Mouse (Mus musculus) bone marrow, adult 2 months (tissue): ENCODE measurements around the gene Pik3r5. TPM values are rescaled to one million over a fixed set of nuclear protein-coding genes. Genes with fewer than 3 reads are reported as not detected.

Source experiments
- H3K27ac ChIP-seq: fragments of 200-500 bp; 2 replicates; pipeline ENCODE4 v1.5.1; 2012; ENCODE audit warnings: low read depth, mild to moderate bottlenecking, control low read depth, inconsistent platforms, low read length; ENCODE audit not compliant: control insufficient read depth, poor library complexity, insufficient read depth
- H3K4me1 ChIP-seq: fragments of 200-500 bp; 2 replicates; pipeline ENCODE4 v1.6.1; 2011; ENCODE audit warnings: low read length; ENCODE audit not compliant: control insufficient read depth, insufficient read depth
- H3K4me3 ChIP-seq: fragments of 200-500 bp; replicated peaks from 2 replicates; pipeline ENCODE3; 2011; ENCODE audit warnings: mild to moderate bottlenecking, low read depth, low read length, control low read depth; ENCODE audit not compliant: control insufficient read depth
- CTCF ChIP-seq: fragments of 200-500 bp; IDR thresholded peaks from 2 replicates; pipeline ENCODE4 v1.5.1; 2011; ENCODE audit warnings: low read length, control low read depth; ENCODE audit not compliant: control insufficient read depth, insufficient read depth
- POLR2A ChIP-seq: fragments of 200-500 bp; IDR thresholded peaks from 2 replicates; pipeline ENCODE4 v1.6.1; 2011; ENCODE audit warnings: low read depth, mild to moderate bottlenecking, control low read depth, low read length, borderline replicate concordance; ENCODE audit not compliant: control insufficient read depth
- WGBS: fragments of 180-500 bp; shearing (Covaris S2); methylation state at CpG from one replicate; pipeline ENCODE4 v1.1.7; 2018; 5-methylcytosine and 5-hydroxymethylcytosine counted together
- polyA plus RNA-seq: library from polyadenylated mRNA; stranded (reverse); fragments of >200 nt; gene quantifications from 2 replicates; pipeline ENCODE4 v1.2.4, GENCODE M21; 2011; ENCODE audit warnings: low replicate concordance; ENCODE audit not compliant: missing spikeins, insufficient read depth, insufficient read length

Pik3r5 gene
- polyA plus RNA-seq, 1 experiment: 26.5 TPM

GRCm38 (mm10) chr11:68536026-68536425, 104.1 kb downstream of the Pik3r5 start:
- no peak overlapping the region for H3K27ac ChIP-seq
- WGBS: 60% methylated on average over 4 of the region's 4 CpGs
- H3K4me1 ChIP-seq: no peaks in the 10 kb centered on the region
- TF ChIP-seq POLR2A: no peak
- TF ChIP-seq CTCF: no peak
- H3K4me3 ChIP-seq: no peak overlapping the region

GRCm38 (mm10) chr11:68536465-68536864, 104.5 kb downstream of the Pik3r5 start:
- Histone ChIP-seq H3K4me3 (no peak overlapping the region), H3K27ac (no peak overlapping the region), H3K4me1 (no peaks in the 10 kb centered on the region)
- WGBS: 36% methylated on average over 4 of the region's 4 CpGs
- no peak for TF ChIP-seq CTCF
- TF ChIP-seq POLR2A: no peak

GRCm38 (mm10) chr11:68539621-68540020, 107.7 kb downstream of the Pik3r5 start:
- Histone ChIP-seq H3K27ac (no peak overlapping the region), H3K4me1 (no peaks in the 10 kb centered on the region), H3K4me3 (no peak overlapping the region)
- WGBS: 80% methylated on average over 5 of the region's 5 CpGs
- no peak for TF ChIP-seq POLR2A
- TF ChIP-seq CTCF: no peak

GRCm38 (mm10) chr11:68544554-68544953, 112.6 kb downstream of the Pik3r5 start:
- no peaks in the 10 kb centered on the region for H3K4me1 ChIP-seq
- H3K4me3 ChIP-seq: no peak overlapping the region
- TF ChIP-seq CTCF (no peak), POLR2A (no peak)
- WGBS: 51% methylated on average over 8 of the region's 8 CpGs
- H3K27ac ChIP-seq: no peak overlapping the region

- Histone ChIP-seq H3K4me3 (no peak overlapping the region), H3K27ac (no peak overlapping the region), H3K4me1 (no peaks in the 10 kb centered on the region)
- no peak for TF ChIP-seq CTCF
- no peak for TF ChIP-seq POLR2A
- WGBS: 60% methylated on average over 7 of the region's 7 CpGs
These were observed 113.3 kb downstream of the Pik3r5 start for GRCm38 (mm10) chr11:68545172-68545571.

- WGBS: 59% methylated on average over 8 of the region's 8 CpGs
- H3K27ac ChIP-seq: no peak overlapping the region
- TF ChIP-seq CTCF (no peak), POLR2A (no peak)
- H3K4me1 ChIP-seq: no peaks in the 10 kb centered on the region
- H3K4me3 ChIP-seq: no peak overlapping the region
These were observed 113.8 kb downstream of the Pik3r5 start for GRCm38 (mm10) chr11:68545682-68546222.

Other genes starting within 250 kb of the Pik3r5 start
- 0.72 TPM in 1 of 2 replicates, not detected in the other for gene Ntn1, start 31.3 kb upstream of the Pik3r5 start, polyA plus RNA-seq
- 12.7 and 47.0 TPM in 2 replicates for gene Pik3r6, start 70.9 kb downstream of the Pik3r5 start, polyA plus RNA-seq
- 0.97 and 1.1 TPM in 2 replicates for gene Mfsd6l, start 124.1 kb downstream of the Pik3r5 start, polyA plus RNA-seq
- not detected in 2 replicates for gene Ccdc42, start 154.9 kb downstream of the Pik3r5 start, polyA plus RNA-seq